In the genomic region with DNA sequence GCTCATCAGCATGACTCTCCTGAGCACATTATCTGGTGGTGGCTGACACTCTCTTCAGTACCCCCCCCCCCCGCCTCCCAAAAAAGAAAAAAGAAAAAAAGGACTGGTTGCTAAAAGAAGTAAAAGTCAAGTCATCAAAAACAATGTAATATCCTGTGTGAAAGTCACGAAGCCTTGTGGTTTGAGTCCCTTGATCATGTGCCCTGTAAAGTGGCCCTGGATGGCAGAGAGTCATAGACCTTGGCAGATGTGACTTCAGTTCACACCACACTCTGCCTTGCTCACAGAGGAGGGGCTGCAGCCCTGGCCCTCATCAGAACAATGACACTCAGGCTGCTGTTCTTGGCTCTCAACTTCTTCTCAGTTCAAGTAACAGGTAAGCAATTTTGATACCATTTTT, we compare ENCODE assay signal across 10 mouse cellular contexts. TPM values are rescaled to one million over a fixed set of nuclear protein-coding genes. Genes with fewer than 3 reads are reported as not detected.
DNase-seq lines count a peak whose midpoint lies in the region; ATAC-seq lines count a peak whose summit lies in the region.
"Had no signal": no experiment of that assay in that cellular context is flagged by ENCODE, and none has a peak within 500 bp of the region (broad histone marks: within the 10 kb centered on the region; RNA-seq: fewer than 3 reads in every experiment).

No protein-coding gene starts in this region.

- ATAC-seq in lung, embryonic 16.5 days (ENCODE audit: low read depth) = 0 out of 2 replicates have a peak, but pooled peaks have one; percentile 34
- ATAC-seq: forebrain, embryonic 15.5 days; liver, embryonic 12.5 days had no signal

- no peak overlapping the region for H3K4me3 ChIP-seq in lung, embryonic 16.5 days (ENCODE audit: low read length)
- H3K4me3 ChIP-seq: forebrain, embryonic 15.5 days; liver, embryonic 12.5 days had no signal

- no peak overlapping the region for H3K27ac ChIP-seq in lung, embryonic 16.5 days (ENCODE audit: low read length)
- H3K27ac ChIP-seq: forebrain, embryonic 15.5 days; liver, embryonic 12.5 days had no signal

- H3K9ac ChIP-seq in lung, embryonic 16.5 days (ENCODE audit: low read length) = no peak overlapping the region
- H3K9ac ChIP-seq: forebrain, embryonic 15.5 days; liver, embryonic 12.5 days had no signal

- H3K4me2 ChIP-seq in lung, embryonic 16.5 days (ENCODE audit: low read depth, low read length) = no peak overlapping the region
- H3K4me2 ChIP-seq: forebrain, embryonic 15.5 days; liver, embryonic 12.5 days had no signal

- WGBS in lung, embryonic 16.5 days = 25% methylated on average over 2 of the region's 2 CpGs

- H3K27me3 ChIP-seq in lung, embryonic 16.5 days (ENCODE audit: control insufficient read depth, insufficient read depth, low read depth, low read length) = no peaks in the 10 kb centered on the region
- H3K27me3 ChIP-seq: forebrain, embryonic 15.5 days; liver, embryonic 12.5 days had no signal

- DNase-seq in kidney, adult 9 months = peak; percentile 6
- DNase-seq in kidney, postnatal 10 days = no peak
- DNase-seq in T-cell, adult 2 months (ENCODE audit: low spot score) = peak; percentile 93
- DNase-seq in thymus, adult 18-20 months = peak; percentile 67 to 85
- DNase-seq in ovary, postnatal 10 days (ENCODE audit: low spot score) = no peak
- no peak for DNase-seq in cerebellum, adult 9-11 months
- DNase-seq: layer of hippocampus, adult 9-11 months had no signal

- H3K36me3 ChIP-seq in lung, embryonic 16.5 days (ENCODE audit: control insufficient read depth, insufficient read depth, low read length) = no peaks in the 10 kb centered on the region
- H3K36me3 ChIP-seq: forebrain, embryonic 15.5 days; liver, embryonic 12.5 days had no signal

- no peaks in the 10 kb centered on the region for H3K9me3 ChIP-seq in lung, embryonic 16.5 days (ENCODE audit: control insufficient read depth, low read length)
- H3K9me3 ChIP-seq: forebrain, embryonic 15.5 days; liver, embryonic 12.5 days had no signal

- peaks cover 7% of the 10 kb centered on the region for H3K4me1 ChIP-seq in lung, embryonic 16.5 days (replicated peaks; ENCODE audit: control insufficient read depth, insufficient read depth, low read length)
- H3K4me1 ChIP-seq: forebrain, embryonic 15.5 days; liver, embryonic 12.5 days had no signal

RNA-seq across cellular contexts. Expression of a gene that starts 29.6 kb away (rescaled TPM):
- 0.38 and 0.82 TPM in 2 replicates for polyA plus RNA-seq in lung, embryonic 16.5 days (2015; fragmentation: Nextera tagmentation; extraction: Ambion mirVana)

Comparison
In these comparisons a context has a peak if more than half of its experiments do, and no peak if none do; other contexts are left out.
1. DNase-seq: peak in kidney, adult 9 months (single experiment), T-cell, adult 2 months (single experiment) and thymus, adult 18-20 months (2 of 2); none in kidney, postnatal 10 days (single experiment), ovary, postnatal 10 days (single experiment) and cerebellum, adult 9-11 months (single experiment).